Mouse (Mus musculus): ENCODE results near the gene Edn2. TPM values are rescaled to one million over a fixed set of nuclear protein-coding genes. Genes with fewer than 3 reads are reported as not detected.

Gene Edn2
- total and polyA plus RNA-seq, 2 experiments, result not detected

DNA sequence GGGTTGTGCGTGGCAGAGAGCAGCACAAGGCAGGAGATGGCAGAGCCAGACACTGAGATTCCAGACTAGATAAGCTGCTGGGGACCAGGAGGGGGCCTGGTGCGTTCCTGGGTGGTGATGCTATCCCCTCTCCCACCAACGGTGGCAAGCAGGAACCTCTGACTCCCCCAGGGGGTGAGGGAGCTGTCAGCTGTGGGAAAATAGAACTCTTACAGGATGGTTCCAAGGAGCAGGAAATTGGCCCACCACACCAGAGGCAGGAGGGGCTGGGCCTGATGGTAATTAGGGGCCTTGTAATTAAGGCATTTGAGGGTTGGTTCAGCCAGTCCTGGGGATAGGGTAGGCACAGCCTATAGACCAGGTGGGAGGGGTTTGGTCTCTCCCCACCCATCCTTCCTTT is 51.8 kb downstream of the Edn2 start:
- H3K27ac ChIP-seq (replicated peaks; ENCODE audit: insufficient read depth, low read depth, low read length), result no peak overlapping the region
- H3K36me3 ChIP-seq (ENCODE audit: control insufficient read depth, insufficient read depth, low read length), result no peaks in the 10 kb centered on the region
- TF ChIP-seq CTCF (IDR thresholded peaks at IDR 0.05; ENCODE audit: low read depth, low read length) (no peak), POLR2A (IDR thresholded peaks at IDR 0.05; ENCODE audit: extremely low read depth, insufficient read depth, low read length) (no peak)
- H3K9ac ChIP-seq (ENCODE audit: low read depth, low read length), result no peak overlapping the region
- DNase-seq (ENCODE audit: extremely low read depth, low read depth, low spot score), result no peak
- H3K27me3 ChIP-seq (ENCODE audit: control insufficient read depth, insufficient read depth, low read length), result no peaks in the 10 kb centered on the region
- H3K4me1 ChIP-seq (ENCODE audit: control insufficient read depth, insufficient read depth, low read length), result no peaks in the 10 kb centered on the region
- no peaks in the 10 kb centered on the region for H3K79me2 ChIP-seq (ENCODE audit: control insufficient read depth, insufficient read depth, low read length)
- 59% methylated on average over 3 of the region's 3 CpGs for WGBS
- H3K4me3 ChIP-seq (ENCODE audit: insufficient read depth, low read depth, low read length), result no peak overlapping the region

DNA sequence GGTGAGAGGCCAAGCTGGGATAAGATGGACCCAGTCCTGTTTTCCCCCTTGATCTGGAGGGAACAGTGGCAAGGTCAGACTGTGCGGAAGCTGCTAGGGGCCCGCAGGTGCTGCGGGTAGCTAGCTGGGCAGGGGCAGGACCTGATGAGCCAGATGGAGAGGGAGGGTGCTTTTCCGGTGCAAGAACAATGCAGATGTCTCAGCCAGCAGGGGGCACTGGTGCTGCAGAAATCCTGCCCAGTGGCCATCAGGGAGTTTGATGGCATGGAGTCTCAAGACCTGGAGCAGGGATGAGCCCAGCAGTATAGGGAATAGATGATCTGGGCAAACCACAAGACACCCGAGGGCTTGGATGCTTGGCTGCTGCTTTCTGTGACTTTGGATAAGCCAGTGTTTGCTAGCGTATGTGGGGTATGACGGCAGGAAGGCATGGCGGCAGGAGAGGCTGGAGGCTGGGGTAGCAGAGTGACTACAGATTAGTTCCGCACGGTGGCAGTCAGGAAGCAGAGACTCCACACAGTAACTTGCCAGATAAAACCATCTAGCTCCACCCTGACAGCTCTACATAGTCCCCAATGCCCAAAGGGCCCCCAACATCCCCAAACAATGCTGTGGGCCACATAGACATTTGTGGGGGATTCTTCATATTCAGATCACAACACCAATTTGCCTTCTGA is 55.0 kb downstream of the Edn2 start:
- H3K9ac ChIP-seq (ENCODE audit: low read depth, low read length), result no peak overlapping the region
- H3K27ac ChIP-seq (replicated peaks; ENCODE audit: insufficient read depth, low read depth, low read length), result no peak overlapping the region
- no peaks in the 10 kb centered on the region for H3K4me1 ChIP-seq (ENCODE audit: control insufficient read depth, insufficient read depth, low read length)
- H3K27me3 ChIP-seq (ENCODE audit: control insufficient read depth, insufficient read depth, low read length), result no peaks in the 10 kb centered on the region
- no peak overlapping the region for H3K4me3 ChIP-seq (ENCODE audit: insufficient read depth, low read depth, low read length)
- peak; percentile 10 for DNase-seq (ENCODE audit: extremely low read depth, low read depth, low spot score)
- TF ChIP-seq CTCF (IDR thresholded peaks at IDR 0.05; ENCODE audit: low read depth, low read length), result peak; percentile 69
- no peak for TF ChIP-seq POLR2A (IDR thresholded peaks at IDR 0.05; ENCODE audit: extremely low read depth, insufficient read depth, low read length)
- no peaks in the 10 kb centered on the region for H3K36me3 ChIP-seq (ENCODE audit: control insufficient read depth, insufficient read depth, low read length)
- WGBS, result 47% methylated on average over 10 of the region's 10 CpGs
- no peaks in the 10 kb centered on the region for H3K79me2 ChIP-seq (ENCODE audit: control insufficient read depth, insufficient read depth, low read length)

DNA sequence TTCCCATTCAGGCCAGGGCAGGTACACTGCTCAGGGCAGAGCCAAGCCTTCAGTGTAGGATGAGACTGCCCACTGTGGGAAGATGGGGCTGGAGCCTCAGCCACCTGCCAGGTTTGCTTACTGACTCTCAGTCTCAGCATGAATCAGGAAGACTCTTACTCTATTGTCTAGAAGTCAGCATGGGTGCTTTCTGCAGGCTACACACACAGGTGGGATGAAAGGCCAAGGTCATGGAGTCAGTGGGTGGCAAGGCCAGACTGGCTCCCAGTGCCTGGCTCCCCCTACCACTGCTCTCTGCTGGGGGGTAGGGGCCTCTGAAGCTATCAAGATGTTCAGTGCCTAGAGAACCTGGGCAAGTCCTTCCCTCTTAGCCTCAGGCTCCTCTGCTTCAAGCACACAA is 55.9 kb downstream of the Edn2 start:
- no peak overlapping the region for H3K27ac ChIP-seq (replicated peaks; ENCODE audit: insufficient read depth, low read depth, low read length)
- H3K79me2 ChIP-seq (ENCODE audit: control insufficient read depth, insufficient read depth, low read length), result no peaks in the 10 kb centered on the region
- TF ChIP-seq POLR2A (IDR thresholded peaks at IDR 0.05; ENCODE audit: extremely low read depth, insufficient read depth, low read length) (no peak), CTCF (IDR thresholded peaks at IDR 0.05; ENCODE audit: low read depth, low read length) (no peak)

More for the DNA sequence above, 55.9 kb downstream of the Edn2 start:
- Histone ChIP-seq H3K36me3 (ENCODE audit: control insufficient read depth, insufficient read depth, low read length) (no peaks in the 10 kb centered on the region), H3K27me3 (ENCODE audit: control insufficient read depth, insufficient read depth, low read length) (no peaks in the 10 kb centered on the region), H3K9ac (ENCODE audit: low read depth, low read length) (no peak overlapping the region), H3K4me1 (ENCODE audit: control insufficient read depth, insufficient read depth, low read length) (no peaks in the 10 kb centered on the region), H3K4me3 (ENCODE audit: insufficient read depth, low read depth, low read length) (no peak overlapping the region)
- DNase-seq (ENCODE audit: extremely low read depth, low read depth, low spot score), result no peak

Other genes with a start within 250 kb of the Edn2 start
- not detected in 2 replicates for gene AL607142.1, start 96.2 kb upstream of the Edn2 start, total RNA-seq (2014; rRNA removed)
- not detected in 2 replicates for gene AL607142.1, start 96.2 kb upstream of the Edn2 start, polyA plus RNA-seq (2012; rRNA removed)
- gene Foxo6, start 126.1 kb downstream of the Edn2 start, total RNA-seq (2014; rRNA removed), result 0.07 TPM in 1 of 2 replicates, not detected in the other
- gene Foxo6, start 126.1 kb downstream of the Edn2 start, polyA plus RNA-seq (2012; rRNA removed), result 0.02 and 0.07 TPM in 2 replicates
- gene Scmh1, start 244.1 kb downstream of the Edn2 start, total RNA-seq (2014; rRNA removed), result 7.0 and 8.4 TPM in 2 replicates
- 6.5 and 8.1 TPM in 2 replicates for gene Scmh1, start 244.1 kb downstream of the Edn2 start, polyA plus RNA-seq (2012; rRNA removed)

Data from liver, adult 2 months (tissue).